Mouse (Mus musculus): ENCODE data around the gene Tbkbp1.

The Tbkbp1 gene

DNA sequence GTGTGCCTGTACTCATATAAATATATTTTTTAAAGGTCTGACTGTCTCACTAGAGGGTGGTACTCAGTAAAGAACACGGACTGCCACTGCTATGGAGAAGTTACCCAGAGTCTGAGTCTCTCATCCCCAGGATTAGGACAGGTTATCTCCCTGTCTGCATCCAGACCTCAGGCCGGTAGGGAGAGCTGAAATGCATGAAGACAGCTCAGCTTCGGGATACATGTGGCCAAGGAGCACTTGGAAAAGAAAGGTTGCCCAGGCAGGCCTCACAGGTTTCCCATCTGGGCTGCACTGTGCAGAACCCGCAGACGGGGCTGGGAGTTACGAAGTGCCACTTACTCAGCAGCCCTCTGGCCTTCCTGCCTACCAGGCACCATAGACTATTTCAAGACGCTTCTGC lies 5.7 kb upstream of the Tbkbp1 start:
- DNase-seq (ENCODE audit: low spot score in 2 of 2): no peak

DNA sequence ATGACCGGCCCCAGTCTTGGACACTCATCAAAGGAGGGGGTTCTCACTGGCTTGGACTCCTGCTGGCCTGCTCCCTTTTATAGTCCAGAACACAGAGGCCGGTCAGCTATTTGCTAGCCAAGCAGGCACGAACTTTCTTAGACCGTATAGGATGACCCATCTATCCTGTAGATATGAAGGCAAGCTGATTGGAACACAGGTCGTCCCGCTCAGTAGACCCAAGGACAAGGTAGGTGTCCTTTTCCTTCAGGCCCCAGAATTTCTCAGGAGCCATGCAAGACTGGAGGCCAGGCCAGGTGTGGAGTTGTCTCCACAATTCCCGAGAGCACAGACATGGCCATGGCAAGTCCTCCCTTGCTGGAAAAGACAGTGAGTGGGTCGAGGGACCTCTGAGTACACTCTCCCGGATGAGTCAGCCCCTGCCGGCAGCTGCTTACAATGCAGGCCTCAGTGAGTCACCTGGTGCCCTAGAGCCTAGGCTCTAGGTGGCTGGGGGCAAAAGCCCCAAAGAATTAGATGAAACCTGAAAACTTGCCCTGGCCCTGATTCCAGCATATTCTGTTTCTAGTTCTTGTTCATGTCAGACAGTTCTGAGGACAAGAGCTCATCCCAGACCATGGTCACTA lies 1.5 kb upstream of the Tbkbp1 start:
- DNase-seq (ENCODE audit: low spot score in 2 of 2): no peak

DNA sequence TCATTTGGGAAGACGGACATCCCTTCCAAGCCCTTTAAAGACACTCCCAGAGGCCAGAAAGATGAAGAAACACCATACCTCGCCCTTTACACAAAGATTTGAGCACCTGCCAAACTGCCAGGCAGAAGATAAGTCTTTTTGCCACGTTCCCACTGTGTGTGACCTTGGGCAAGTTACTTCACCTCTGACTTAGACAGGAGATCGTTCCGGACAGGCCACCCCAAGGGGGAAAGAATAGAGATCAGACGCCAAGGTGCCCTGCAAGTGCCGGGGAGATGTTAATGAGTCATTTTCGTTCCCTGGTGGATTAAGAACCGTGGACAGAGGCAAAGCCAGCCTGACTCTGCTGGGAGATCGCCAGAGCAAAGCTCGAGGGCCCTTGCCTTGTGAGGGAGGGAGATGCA lies 730 bp upstream of the Tbkbp1 start:
- DNase-seq (ENCODE audit: low spot score in 2 of 2): no peak

DNA sequence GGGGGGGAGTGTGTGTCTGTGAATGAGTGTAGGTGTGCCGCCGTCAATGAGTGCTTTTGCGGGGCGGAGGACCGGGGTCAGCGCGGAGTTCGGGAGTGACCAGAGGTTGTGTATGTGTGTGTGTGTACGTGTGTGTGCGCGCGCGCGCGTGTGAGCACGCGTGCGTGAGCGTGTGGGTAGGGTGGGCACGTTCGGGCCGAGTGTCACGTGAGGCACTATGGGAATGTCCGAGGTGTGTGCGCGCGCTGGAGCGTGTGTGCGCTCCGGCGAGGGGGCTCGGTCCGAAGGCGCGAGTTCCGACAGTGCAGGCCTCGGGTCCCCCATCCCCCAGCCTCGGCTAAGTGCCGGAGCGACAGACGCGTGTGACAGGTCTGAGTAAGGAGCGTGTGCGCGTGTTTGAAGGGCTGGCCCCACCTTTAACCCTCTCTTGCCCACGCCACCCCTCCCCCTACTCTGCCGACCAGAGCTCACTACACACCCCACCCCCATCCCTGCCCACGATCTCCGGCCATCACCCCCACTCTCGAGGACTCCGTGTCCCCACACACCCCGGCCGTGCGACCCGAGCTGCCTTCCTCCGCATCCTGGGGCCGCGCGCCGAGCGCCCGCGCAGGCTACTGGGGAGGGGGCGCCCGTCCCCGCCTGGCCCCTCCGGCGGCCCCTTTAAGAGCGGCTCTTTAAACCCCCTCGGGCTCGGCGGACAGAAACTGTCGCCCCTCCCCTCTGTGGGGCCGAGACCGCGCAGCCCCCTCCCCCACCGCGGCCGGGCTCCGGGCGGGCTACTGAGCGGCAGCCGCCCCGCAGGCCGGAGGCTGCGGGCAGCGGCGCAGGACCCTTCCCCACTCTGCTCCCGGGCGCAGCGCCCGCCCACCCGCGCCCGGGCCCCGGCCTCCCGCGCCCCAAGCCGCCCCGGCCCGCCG lies 624 bp downstream of the Tbkbp1 start:
- DNase-seq (ENCODE audit: low spot score in 2 of 2): peak; percentile 56 to 67

DNA sequence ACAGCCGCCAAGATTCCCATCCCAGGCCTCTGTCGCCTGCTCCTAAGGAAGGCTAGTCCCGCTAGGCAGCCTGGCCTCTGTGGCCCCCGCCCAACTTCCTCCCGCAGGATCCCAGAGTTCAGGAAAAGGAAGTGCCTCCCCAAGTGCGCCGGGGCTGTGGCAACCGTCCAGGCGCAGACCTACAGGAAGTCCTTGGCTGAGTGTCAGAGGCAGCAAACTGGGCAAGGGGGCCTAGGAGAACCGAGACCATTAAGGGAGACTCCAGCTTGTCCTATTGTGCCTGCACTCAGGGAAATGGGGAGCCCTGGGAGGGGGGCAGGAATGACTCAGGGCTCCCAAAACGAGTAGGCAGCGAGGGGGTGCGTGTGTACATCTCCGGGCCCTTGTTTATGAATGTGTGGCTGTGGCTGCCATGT lies 1.3 kb downstream of the Tbkbp1 start:
- peak; percentile 56 to 61 for DNase-seq (ENCODE audit: low spot score in 2 of 2)

DNA sequence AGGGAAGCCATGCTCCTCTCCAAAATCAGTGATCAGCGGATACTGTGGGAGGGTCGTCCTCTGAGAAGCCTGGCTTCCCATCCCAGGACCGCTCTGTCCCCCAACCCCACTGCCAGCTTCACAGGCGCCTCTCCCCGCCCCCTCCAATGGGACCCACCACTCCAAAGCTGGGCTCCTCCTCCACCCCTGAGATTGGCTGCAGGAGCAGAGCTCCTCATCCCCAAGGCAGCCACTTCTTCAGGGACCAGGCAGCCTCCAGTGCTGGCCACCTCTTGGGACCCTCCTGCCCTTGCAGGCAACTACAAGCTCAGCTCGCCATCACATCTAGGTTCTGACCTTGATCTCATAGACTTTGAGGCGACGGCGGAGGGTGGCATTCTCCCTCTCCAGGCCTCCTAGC lies 2.3 kb downstream of the Tbkbp1 start:
- DNase-seq (ENCODE audit: low spot score in 2 of 2): no peak

DNA sequence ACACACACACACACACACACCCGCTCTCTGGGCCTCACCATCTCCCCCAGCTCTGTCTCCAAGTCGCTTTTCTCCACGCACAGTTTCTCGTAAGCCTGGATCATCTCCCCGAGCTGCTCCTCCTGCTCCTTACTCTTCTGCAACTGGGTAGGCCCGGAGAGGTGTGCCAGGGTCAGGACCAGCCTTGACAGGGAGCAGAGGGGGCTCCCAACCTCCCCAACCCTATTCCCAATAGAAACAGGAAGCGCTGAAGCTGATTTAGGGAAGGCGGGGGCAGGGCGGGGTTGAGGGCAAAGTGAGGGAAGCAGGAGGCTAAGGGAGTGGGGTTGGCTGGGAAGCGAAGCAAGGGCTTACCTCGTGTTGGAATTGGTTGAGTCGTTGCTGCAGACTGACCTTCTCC lies 2.7 kb downstream of the Tbkbp1 start:
- no peak for DNase-seq (ENCODE audit: low spot score in 2 of 2)

DNA sequence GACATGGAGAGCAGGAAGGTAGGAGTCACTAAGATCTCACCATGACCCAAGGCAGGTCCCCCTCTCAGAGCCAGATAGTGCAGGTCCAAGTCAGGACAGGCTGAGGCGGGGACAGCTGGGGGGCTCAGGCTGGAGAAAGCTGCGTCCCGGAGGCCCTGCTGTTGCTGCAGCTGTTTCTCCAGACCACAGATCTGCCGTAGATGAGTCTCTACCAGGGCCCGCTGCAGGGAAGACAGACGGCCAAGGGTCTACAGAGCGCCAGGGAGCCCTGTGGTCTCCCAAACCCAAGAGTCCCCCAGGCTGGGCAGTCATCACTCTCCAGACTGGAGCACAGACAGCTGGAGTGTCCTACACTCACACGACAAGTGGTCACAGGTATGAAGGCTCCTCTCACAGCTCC lies 4.0 kb downstream of the Tbkbp1 start:
- DNase-seq (ENCODE audit: low spot score in 2 of 2): no peak

DNA sequence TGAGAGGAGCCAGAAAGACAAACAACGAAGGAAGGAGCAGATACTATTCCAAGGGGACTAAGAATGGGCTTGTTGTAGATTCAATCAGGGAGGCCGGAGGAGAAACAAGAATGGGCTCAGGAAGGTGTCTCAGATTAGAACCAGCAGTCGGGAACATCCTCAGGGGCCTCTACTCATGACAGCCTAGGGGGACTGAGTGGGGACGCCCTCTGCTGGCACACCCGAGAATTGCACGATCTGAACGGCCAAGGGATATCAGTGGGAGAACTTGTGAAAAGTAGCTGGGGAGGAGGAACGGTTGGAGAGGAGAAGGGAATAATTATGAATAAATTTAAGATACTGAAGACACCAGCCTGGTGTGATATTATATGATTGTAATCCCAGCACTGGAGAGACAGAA lies 4.6 kb downstream of the Tbkbp1 start:
- peak; percentile 61 to 80 for DNase-seq (ENCODE audit: low spot score in 2 of 2)

DNA sequence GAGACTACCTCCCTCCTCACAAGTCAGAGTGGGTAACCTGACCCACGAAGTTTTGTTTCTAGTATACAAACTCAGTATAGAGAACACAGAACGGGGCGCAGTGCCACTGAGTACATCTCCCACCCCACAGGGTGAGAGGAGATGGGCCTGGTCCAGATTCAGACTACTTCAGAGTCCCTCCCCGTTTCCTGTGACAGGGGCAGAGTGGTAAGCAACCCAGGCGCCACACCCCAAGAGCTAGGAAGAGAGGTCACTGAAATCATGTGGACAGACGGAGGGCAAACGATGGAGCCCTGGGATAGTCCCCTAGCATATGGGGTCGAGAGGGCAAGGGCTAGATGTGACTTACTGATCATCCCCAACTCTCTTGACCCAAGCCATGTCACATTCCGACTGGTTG lies 5.3 kb downstream of the Tbkbp1 start:
- no peak for DNase-seq (ENCODE audit: low spot score in 2 of 2)

DNA sequence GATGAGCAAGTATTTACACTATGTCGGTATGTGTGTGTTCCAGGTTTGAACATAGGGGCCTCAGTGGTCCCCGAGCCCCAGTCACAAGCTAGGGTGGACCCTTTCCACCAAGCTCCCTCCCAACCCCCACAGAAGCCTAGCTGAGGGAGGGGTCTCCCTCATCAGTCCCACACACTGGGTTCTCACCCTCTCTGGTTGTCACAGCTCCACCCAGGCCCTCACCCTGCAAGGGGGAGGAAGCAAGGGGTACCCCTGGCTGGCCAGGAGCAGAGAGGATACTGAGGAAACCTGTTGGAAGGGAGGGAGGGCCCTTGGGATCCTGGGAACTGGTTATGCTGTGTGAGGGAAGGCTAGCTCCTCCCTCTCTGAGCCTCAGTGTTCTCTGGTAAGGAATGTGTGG lies 6.0 kb downstream of the Tbkbp1 start:
- DNase-seq (ENCODE audit: low spot score in 2 of 2): no peak

DNA sequence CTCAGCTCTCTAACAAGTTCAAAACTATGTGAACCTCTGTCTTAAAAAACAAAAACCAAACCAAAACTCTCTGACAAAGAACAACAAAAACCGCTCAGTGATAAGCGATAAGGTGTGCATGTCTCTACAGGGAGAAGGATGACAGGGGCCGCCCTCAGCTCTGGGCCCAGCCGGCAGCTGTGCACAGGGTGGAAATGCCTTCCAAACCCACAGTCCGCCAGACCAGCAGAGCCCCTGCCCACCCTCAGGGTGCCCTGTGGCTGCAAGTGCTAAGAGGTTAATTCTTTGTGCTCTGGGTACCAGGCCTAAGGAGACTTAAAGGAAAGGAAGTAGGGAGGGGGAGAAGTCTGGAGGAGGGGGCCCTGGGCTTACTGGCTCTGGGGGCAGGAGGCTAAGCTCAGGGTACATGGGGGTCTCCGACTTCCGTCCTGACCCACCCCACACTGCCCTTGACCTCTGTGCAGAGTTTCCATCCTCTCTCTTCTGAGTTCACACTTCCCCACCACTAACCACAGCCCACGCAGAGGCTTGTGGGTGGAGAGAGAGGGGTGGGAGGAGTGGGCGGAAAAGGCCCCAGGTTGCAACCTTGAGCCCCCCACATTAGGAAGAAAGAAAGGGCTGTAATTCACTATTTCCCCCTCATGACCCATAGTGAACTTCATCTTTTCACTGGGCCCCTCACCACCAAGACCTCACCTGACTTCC lies 7.9 kb downstream of the Tbkbp1 start:
- no peak for DNase-seq (ENCODE audit: low spot score in 2 of 2)

DNA sequence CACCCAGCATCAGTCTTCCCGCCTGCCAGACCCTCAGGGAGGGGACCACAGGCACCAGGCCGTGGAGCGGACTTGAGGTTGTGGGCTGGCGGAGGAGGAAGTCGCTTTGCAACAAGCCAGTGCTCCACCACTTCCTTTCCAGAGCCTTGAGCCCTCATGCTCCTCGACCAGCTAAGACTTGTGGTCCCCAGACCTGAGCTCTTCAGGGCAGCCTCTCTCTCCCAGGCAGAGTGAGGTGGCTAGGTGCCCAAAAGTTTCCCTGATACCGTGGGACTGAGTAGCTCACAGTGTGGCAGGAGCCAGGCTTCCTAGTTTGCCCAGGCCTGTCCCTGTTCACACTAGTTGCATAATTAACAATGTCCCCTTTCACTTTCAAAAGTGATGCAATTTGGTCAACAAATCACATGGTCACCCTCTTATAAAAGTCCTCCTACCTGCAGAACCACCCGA lies 9.1 kb downstream of the Tbkbp1 start:
- no peak for DNase-seq (ENCODE audit: low spot score in 2 of 2)

DNA sequence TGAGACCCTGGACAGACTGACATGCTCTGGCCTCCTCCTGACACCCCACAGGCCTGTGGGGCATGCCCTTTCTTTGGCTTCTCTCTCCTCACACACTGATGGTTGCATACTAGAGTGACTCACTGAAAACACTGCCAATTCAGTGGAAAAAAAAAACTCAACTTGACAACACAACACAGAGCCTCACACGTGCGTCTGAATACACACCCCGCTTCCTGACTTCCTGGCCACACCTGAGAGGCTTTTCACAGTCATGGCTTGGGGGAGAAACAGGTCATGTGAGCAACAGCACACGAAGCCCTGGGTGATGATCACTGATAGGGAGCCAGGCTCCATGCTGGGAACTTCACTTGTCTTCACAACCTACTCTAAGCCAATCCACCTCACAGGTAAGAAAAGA lies 10.5 kb downstream of the Tbkbp1 start:
- no peak for DNase-seq (ENCODE audit: low spot score in 2 of 2)

DNA sequence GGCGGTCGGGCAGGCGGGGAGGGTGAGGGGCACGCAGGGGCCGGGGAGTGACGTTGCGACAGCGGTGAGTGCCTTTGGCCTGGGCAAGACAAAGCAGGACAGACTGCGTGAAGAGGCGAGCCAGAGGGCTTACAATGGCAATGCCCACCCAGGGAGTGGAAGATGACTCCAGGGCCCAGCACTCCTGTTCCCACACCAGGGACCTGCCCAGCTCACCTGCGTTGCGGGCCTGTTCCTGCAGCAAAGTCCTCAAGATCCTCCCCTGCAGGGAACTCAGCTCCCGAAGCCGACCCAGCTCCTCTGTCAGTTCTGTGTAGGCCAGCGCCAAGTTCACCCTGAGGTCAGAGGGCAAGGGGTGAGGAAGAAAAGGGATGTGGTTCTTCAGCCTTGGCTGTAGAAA lies 12.0 kb downstream of the Tbkbp1 start:
- DNase-seq (ENCODE audit: low spot score in 2 of 2): no peak

DNA sequence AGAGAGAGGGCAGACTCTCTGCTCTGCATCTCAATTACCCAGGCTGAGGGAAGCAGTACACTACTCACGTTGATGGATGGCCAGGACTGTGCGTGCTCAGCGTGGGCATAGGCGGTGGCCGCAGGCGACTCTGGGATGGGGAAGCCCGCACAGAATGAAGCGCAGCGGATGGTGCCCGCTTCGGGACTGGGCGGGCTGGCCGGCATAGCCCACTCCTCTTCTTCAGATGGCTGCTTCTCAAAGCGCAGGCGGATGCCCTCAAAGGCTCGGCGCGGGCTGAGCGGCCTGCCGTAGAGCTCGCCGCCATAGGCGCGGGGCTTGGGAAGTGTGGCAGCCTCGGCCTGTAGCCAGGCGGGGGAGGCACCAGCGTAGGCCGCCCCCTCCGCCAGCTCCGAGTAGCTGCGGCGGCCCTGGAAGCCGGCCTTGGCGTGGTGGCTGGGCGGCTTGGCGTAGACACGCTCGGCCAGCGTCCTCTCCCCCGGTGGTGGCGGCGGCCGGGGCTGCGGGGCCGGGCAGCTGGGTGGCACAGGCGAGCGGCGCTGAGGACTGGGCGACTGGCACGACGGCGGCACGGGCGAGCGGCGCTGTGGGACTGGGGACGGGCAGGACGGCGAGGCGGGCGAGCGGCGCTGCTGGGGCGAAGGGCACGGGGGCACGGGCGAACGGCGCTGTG lies 12.6 kb downstream of the Tbkbp1 start:
- no peak for DNase-seq (ENCODE audit: low spot score in 2 of 2)

DNA sequence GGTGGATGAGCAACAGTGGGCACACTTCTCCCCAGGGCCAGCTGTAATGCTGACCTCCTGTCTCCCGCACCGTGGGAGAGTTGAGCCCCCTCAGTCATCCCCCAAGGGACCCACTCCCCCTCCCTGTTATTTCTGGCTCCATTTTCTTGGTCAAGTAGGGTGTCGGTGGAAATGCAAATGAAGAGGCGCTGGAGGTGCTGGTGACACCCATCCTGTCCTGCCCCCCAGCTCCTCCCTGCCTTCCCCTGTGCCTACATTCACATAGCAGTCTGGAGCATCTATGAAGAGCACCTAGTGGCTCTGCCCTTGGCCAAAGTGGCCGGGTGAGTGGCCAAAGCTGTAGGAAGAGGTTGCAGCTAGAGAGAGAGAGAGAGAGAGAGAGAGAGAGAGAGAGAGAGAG lies 18.0 kb downstream of the Tbkbp1 start:
- no peak for DNase-seq (ENCODE audit: low spot score in 2 of 2)

DNA sequence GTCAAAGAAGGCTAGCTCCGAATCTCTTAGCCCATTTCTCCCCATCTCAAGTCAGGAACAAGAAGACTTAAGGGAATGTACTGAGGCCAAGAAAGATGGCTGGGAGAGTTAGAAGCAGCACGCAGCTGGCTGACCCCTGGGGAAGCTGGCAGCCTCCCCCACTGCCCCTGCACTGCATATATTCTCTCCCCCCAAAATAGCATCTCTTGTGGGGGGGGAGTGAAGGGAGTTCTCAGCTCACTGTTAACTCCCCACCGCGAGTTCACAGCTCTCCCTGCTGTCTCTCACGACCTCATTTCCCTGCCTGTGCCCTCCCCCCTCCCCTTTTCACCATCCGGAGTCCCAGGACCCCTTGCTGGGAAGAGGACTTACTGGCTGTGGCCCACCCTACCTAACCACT lies 19.1 kb downstream of the Tbkbp1 start:
- no peak for DNase-seq (ENCODE audit: low spot score in 2 of 2)

DNA sequence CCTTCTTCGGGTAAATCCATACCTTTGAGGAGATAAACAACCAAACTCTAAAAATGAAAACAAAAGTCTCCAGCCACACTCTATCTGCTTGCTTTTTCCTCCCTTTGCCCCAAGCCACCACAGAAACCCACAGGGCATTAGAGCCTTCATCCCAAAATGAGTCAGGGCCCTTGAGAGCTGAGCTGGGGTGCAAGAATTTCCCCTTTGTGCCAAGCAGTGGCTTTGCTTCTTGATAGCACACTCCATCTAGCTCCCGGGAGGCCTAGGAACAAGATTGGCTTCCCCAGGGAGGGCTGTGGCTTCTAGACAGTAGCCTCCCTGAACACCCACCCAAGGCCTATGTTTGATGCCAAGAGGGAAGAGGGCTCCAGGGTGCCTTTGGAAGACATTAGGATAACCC lies 19.6 kb downstream of the Tbkbp1 start:
- no peak for DNase-seq (ENCODE audit: low spot score in 2 of 2)

DNA sequence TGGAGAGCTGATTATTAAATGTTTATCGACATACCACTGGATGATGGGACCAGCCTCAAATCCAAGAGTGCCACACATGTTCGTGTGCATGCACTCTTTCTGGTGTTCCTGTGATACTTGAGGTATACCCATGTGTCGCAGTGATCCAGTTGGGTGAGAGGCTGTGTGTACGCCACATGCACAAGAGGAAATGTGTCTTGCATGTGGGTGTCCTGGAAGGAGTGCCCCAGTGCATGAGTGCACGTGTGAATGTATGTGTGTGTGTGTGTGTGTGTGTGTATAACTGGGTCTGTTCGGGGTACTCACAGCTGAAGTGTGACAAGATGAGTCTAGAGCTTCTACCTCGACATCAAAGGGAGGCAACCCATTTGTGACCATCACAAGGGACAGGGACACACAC lies 21.0 kb downstream of the Tbkbp1 start:
- no peak for DNase-seq (ENCODE audit: low spot score in 2 of 2)

DNA sequence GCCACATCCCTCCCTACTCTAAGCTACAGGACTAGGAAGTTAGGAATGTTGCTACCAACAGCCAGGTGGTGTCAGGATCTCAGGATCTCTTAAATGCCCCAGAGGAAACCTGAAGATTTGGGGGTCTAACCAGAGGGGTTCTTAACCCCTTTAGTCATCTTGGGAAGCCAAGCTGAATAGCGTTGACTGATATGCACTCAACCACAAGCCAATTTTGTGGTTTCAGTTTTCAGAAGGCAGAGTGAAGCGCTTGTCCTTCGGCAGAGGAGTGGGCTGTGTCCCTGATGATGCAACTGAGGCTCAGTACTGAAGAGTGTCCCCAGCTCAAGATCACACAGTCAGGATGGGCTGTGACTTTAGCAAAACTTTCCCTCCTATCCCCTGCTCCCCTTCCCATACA lies 22.3 kb downstream of the Tbkbp1 start:
- DNase-seq (ENCODE audit: low spot score in 2 of 2): no peak

All from frontal cortex, postnatal 14 days (tissue).